Mouse (Mus musculus) forebrain, embryonic 14.5 days (tissue): ENCODE data around the gene Frg2f1. TPM values are rescaled to one million over a fixed set of nuclear protein-coding genes. Genes with fewer than 3 reads are reported as not detected.
"Not testable (repeated sequence)": the region's sequence is repeated elsewhere in the genome, so short reads cannot be mapped to it uniquely, and the experiment has no call there.

Experiments
- ATAC-seq: fragments of 200-750 bp; cut with Nextera tagmentation; 2 replicates; pipeline ENCODE4 v1.8.0; 2017; ENCODE audit warnings: mild to moderate bottlenecking, moderate library complexity
- DNase-seq: peaks from one replicate; pipeline ENCODE4 v3.0.0-alpha.2; 2015; ENCODE audit warnings: low spot score
- H3K27ac ChIP-seq: fragments of 300-500 bp; sonication (generic); 2 replicates; pipeline ENCODE4 v1.5.1; 2014; ENCODE audit warnings: low read depth, mild to moderate bottlenecking, control low read depth, low read length, moderate library complexity
- H3K27me3 ChIP-seq: fragments of 300-500 bp; sonication (generic); replicated peaks from 2 replicates; pipeline ENCODE4 v1.6.1; 2014; ENCODE audit warnings: low read length, control low read depth, mixed read lengths; ENCODE audit not compliant: control insufficient read depth, insufficient read depth
- H3K36me3 ChIP-seq: fragments of 300-500 bp; sonication (generic); 2 replicates; pipeline ENCODE4 v1.6.1; 2014; ENCODE audit warnings: low read length, control low read depth; ENCODE audit not compliant: control insufficient read depth, insufficient read depth
- H3K4me1 ChIP-seq: fragments of 300-500 bp; sonication (generic); 2 replicates; pipeline ENCODE4 v1.6.1; 2014; ENCODE audit warnings: antibody characterized with exemption, low read length, control low read depth; ENCODE audit not compliant: control insufficient read depth, insufficient read depth
- H3K4me2 ChIP-seq: fragments of 300-500 bp; sonication (generic); 2 replicates; pipeline ENCODE4 v1.6.1; 2014; ENCODE audit warnings: mild to moderate bottlenecking, control low read depth, low read length
- H3K4me3 ChIP-seq: fragments of 300-500 bp; sonication (generic); 2 replicates; pipeline ENCODE4 v1.5.1; 2014; ENCODE audit warnings: low read depth, low read length, control low read depth
- H3K9ac ChIP-seq: fragments of 300-500 bp; sonication (generic); 2 replicates; pipeline ENCODE4 v1.6.1; 2014; ENCODE audit warnings: mild to moderate bottlenecking, low read length, control low read depth, moderate library complexity
- H3K9me3 ChIP-seq: fragments of 300-500 bp; sonication (generic); replicated peaks from 2 replicates; pipeline ENCODE4 v1.6.1; 2016; ENCODE audit warnings: low read length, control low read depth, mixed read lengths; ENCODE audit not compliant: control insufficient read depth
- WGBS: fragments of 180-500 bp; shearing (Covaris S2); extraction: QIAGEN DNeasy Blood & Tissue Kit; methylation state at CpG from one replicate; pipeline ENCODE4 v1.1.7; 2014; 5-methylcytosine and 5-hydroxymethylcytosine counted together
- polyA plus RNA-seq: library from polyadenylated mRNA; unstranded; fragments of >200 nt; fragmentation: Nextera tagmentation; extraction: Ambion mirVana; gene quantifications from 2 replicates; pipeline ENCODE4 v1.2.1, GENCODE M21; 2014

Frg2f1 gene
- polyA plus RNA-seq, 1 experiment from 2014 or later = 4.2 TPM

- no peaks in the 10 kb centered on the region for H3K9me3 ChIP-seq
- H3K4me3 ChIP-seq = peak overlapping the region; percentile 74
- H3K27ac ChIP-seq = peak overlapping the region; percentile 96; the same call in 1 of the 2 replicates
- H3K27me3 ChIP-seq = no peaks in the 10 kb centered on the region
- peaks cover 12% of the 10 kb centered on the region for H3K4me1 ChIP-seq
- DNase-seq (no peak), ATAC-seq (no peak)
- peak overlapping the region; percentile 92 for H3K9ac ChIP-seq
- WGBS = 3% methylated on average over 10 of the region's 10 CpGs
- no peaks in the 10 kb centered on the region for H3K36me3 ChIP-seq
- H3K4me2 ChIP-seq = peak overlapping the region; percentile 77
Observed at GRCm38 (mm10) chr4:119540533-119540890, 1.2 kb upstream of the Frg2f1 start.

GRCm38 (mm10) chr4:119539836-119540532, 655 bp upstream of the Frg2f1 start:
- Histone ChIP-seq H3K9me3 (no peaks in the 10 kb centered on the region), H3K4me2 (peak overlapping the region; percentile 77), H3K4me1 (peaks cover 12% of the 10 kb centered on the region), H3K4me3 (peak overlapping the region; percentile 74), H3K9ac (peak overlapping the region; percentile 92), H3K27ac (peak overlapping the region; percentile 96), H3K36me3 (no peaks in the 10 kb centered on the region), H3K27me3 (no peaks in the 10 kb centered on the region)
- WGBS = under 1% methylated on average over 48 of the region's 76 CpGs
- peak; percentile 84 for ATAC-seq
- DNase-seq = peak; percentile 55

- no peaks in the 10 kb centered on the region for H3K27me3 ChIP-seq
- no peaks in the 10 kb centered on the region for H3K36me3 ChIP-seq
- H3K9me3 ChIP-seq = no peaks in the 10 kb centered on the region
- no peak overlapping the region for H3K27ac ChIP-seq
- H3K4me2 ChIP-seq = no peak overlapping the region
- DNase-seq (no peak), ATAC-seq (no peak)
- peaks cover 12% of the 10 kb centered on the region for H3K4me1 ChIP-seq
- no peak overlapping the region for H3K9ac ChIP-seq
- WGBS = 77% methylated on average over 4 of the region's 4 CpGs
- H3K4me3 ChIP-seq = no peak overlapping the region
Observed at GRCm38 (mm10) chr4:119537436-119537835, 1.9 kb downstream of the Frg2f1 start.

- H3K4me2 ChIP-seq, DNase-seq, H3K36me3 ChIP-seq, H3K9ac ChIP-seq, H3K27me3 ChIP-seq, H3K4me3 ChIP-seq, ATAC-seq, H3K9me3 ChIP-seq, H3K27ac ChIP-seq: not testable (repeated sequence)
- 97% methylated on average over 4 of the region's 4 CpGs for WGBS
- peaks cover 12% of the 10 kb centered on the region for H3K4me1 ChIP-seq
Observed at GRCm38 (mm10) chr4:119536615-119537014, 2.7 kb downstream of the Frg2f1 start, which contains the start of gene Foxj3. Gene Foxj3 (plus strand): TSS chr4:119537004.

- WGBS = 62% methylated on average over 4 of the region's 4 CpGs
- H3K36me3 ChIP-seq = no peaks in the 10 kb centered on the region
- no peak overlapping the region for H3K4me3 ChIP-seq
- H3K4me2 ChIP-seq = no peak overlapping the region
- no peak overlapping the region for H3K27ac ChIP-seq
- H3K9ac ChIP-seq = no peak overlapping the region
- DNase-seq (no peak), ATAC-seq (no peak)
- no peaks in the 10 kb centered on the region for H3K9me3 ChIP-seq
- H3K27me3 ChIP-seq = no peaks in the 10 kb centered on the region
- peaks cover 6% of the 10 kb centered on the region for H3K4me1 ChIP-seq
Observed at GRCm38 (mm10) chr4:119535103-119535502, 4.2 kb downstream of the Frg2f1 start.

- DNase-seq = no peak
- no peaks in the 10 kb centered on the region for H3K9me3 ChIP-seq
Observed at GRCm38 (mm10) chr4:119531813-119532212, 7.5 kb downstream of the Frg2f1 start.

GRCm38 (mm10) chr4:119526329-119526845, 12.9 kb downstream of the Frg2f1 start:
- H3K9me3 ChIP-seq = no peaks in the 10 kb centered on the region

More at GRCm38 (mm10) chr4:119531813-119532212, 7.5 kb downstream of the Frg2f1 start:
- Histone ChIP-seq H3K27ac (no peak overlapping the region), H3K4me1 (no peaks in the 10 kb centered on the region), H3K27me3 (no peaks in the 10 kb centered on the region), H3K4me3 (no peak overlapping the region), H3K36me3 (no peaks in the 10 kb centered on the region), H3K4me2 (no peak overlapping the region), H3K9ac (no peak overlapping the region)
- ATAC-seq = no peak
- 59% methylated on average over 2 of the region's 2 CpGs for WGBS

GRCm38 (mm10) chr4:119524466-119524865, 14.9 kb downstream of the Frg2f1 start:
- WGBS = 76% methylated on average over 2 of the region's 2 CpGs
- no peak overlapping the region for H3K4me2 ChIP-seq
- no peaks in the 10 kb centered on the region for H3K27me3 ChIP-seq
- peak overlapping the region; percentile 45; the same call in 1 of the 2 replicates for H3K27ac ChIP-seq
- no peaks in the 10 kb centered on the region for H3K36me3 ChIP-seq
- ATAC-seq (no peak), DNase-seq (no peak)
- no peak overlapping the region for H3K4me3 ChIP-seq
- no peak overlapping the region for H3K9ac ChIP-seq
- H3K4me1 ChIP-seq = no peaks in the 10 kb centered on the region
- H3K9me3 ChIP-seq = no peaks in the 10 kb centered on the region

More at GRCm38 (mm10) chr4:119526329-119526845, 12.9 kb downstream of the Frg2f1 start:
- H3K27me3 ChIP-seq = no peaks in the 10 kb centered on the region
- no peak overlapping the region for H3K9ac ChIP-seq
- no peaks in the 10 kb centered on the region for H3K36me3 ChIP-seq
- no peak overlapping the region for H3K4me2 ChIP-seq
- no peak overlapping the region for H3K27ac ChIP-seq
- ATAC-seq (no peak), DNase-seq (no peak)
- H3K4me1 ChIP-seq = no peaks in the 10 kb centered on the region
- H3K4me3 ChIP-seq = no peak overlapping the region

GRCm38 (mm10) chr4:119524010-119524409, 15.3 kb downstream of the Frg2f1 start:
- DNase-seq (peak; percentile 79), ATAC-seq (0 out of 2 replicates have a peak, but pooled peaks have one; percentile 32)
- Histone ChIP-seq H3K4me2 (no peak overlapping the region), H3K4me1 (no peaks in the 10 kb centered on the region), H3K27me3 (no peaks in the 10 kb centered on the region), H3K4me3 (no peak overlapping the region), H3K9ac (no peak overlapping the region), H3K9me3 (no peaks in the 10 kb centered on the region), H3K36me3 (no peaks in the 10 kb centered on the region), H3K27ac (peak overlapping the region; percentile 68; the same call in 1 of the 2 replicates)
- WGBS = 92% methylated on average over 1 of the region's 1 CpGs
